Mouse (Mus musculus): ENCODE results near the gene Ccdc85a. TPM values are rescaled to one million over a fixed set of nuclear protein-coding genes. Genes with fewer than 3 reads are reported as not detected.

Gene Ccdc85a
- 100 to 1,000 TPM; 143 to 151 TPM for total RNA-seq (2021)

DNA sequence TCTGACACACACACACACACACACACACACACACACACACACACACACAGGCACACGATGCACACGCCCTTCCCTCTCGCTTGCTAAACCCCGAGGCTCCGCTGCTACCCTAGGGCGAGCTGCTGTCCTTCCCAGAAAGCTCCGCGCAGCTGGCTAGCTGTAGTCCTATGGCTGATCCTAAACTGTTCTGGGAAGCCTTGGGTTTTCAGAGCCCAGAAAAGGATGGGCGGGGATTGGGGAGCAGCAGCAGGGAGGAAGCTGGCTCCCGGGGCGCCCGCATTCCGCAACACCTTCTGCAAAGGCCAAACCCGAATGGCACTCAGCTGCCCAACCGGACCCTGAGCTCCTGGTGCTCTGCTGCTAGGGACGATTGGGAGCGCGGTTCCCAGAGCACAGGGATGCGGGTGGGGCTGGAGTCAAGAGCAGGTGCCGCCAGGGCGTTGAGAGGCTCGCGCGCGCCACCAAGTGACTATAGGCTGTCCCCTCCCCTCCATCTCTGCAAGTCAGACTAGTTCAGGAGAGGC lies at the start of gene Ccdc85a:
Gene Ccdc85a (minus strand): TSS at position 414 of the 524 bp plus-strand sequence.
- DNase-seq (ENCODE audit: extremely low spot score in 1 of 2, low spot score in 1 of 2), result peak; percentile 89 to 90

GRCm38 (mm10) chr11:28633571-28634125 lies 49.5 kb upstream of the Ccdc85a start:
- no peak for DNase-seq (ENCODE audit: extremely low spot score in 1 of 2, low spot score in 1 of 2)

DNA sequence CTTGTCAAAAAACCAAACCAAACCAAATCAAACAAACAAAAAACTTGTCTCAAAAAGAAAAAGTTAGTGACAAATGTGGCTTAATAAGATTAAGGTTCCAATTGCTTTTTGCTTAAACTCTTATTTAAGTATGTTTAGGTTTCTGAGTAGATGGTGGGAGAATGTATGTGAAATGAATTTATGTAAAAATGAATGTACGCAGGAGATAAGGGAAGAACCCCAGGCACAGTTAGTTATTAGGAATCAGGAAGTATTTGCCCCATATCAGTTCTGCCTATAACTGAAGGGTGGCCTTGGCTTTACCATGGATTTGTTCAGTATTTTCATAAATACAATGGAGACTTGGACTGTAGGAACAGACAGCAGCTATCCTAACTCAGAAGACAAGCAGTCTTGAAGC lies 49.0 kb upstream of the Ccdc85a start:
- no peak for DNase-seq (ENCODE audit: extremely low spot score in 1 of 2, low spot score in 1 of 2)

GRCm38 (mm10) chr11:28630771-28631170 lies 46.6 kb upstream of the Ccdc85a start:
- DNase-seq (ENCODE audit: extremely low spot score in 1 of 2, low spot score in 1 of 2), result no peak

GRCm38 (mm10) chr11:28610781-28611491 lies 26.8 kb upstream of the Ccdc85a start:
- no peak for DNase-seq (ENCODE audit: extremely low spot score in 1 of 2, low spot score in 1 of 2)

GRCm38 (mm10) chr11:28583138-28583910 lies 800 bp downstream of the Ccdc85a start:
- DNase-seq (ENCODE audit: extremely low spot score in 1 of 2, low spot score in 1 of 2), result no peak

DNA sequence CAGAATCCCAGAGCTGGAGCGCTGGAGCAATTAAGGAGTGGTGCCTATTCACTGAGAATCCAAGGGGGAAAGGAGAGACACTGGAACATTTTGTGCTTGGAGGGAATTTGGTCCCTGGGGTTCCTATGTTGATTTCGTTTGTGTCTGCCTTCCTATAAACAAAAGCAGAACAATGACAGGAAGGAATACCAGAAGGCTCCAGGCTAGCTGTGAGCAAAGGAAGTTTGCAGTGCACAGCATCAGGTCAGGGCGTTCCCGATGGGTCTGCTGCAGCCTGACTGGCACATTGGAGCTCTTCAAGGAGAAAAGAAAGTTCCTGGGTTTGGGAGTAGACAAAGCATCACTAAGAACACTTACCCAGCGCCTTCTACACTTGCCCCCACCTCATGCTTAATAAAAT lies 1.9 kb downstream of the Ccdc85a start:
- DNase-seq (ENCODE audit: extremely low spot score in 1 of 2, low spot score in 1 of 2), result no peak

DNA sequence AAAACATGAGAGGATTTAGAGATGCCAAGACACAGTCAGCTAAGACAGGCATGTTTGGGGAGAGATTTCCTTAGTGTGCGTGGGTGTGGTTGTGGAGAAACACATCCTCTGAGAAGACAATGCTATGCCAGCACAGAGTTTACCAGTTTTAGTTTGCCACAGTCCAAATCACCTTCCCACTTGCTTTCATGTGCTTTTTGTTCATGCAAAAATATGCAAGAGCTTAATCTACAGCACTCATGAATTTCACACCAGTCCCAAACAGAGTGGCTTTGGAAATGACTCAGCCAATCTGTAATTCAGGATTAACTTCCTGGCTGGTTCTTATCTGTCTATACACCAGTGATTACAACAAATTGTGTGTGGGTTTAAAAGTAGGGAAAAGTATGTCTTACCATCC lies 11.7 kb downstream of the Ccdc85a start:
- DNase-seq (ENCODE audit: extremely low spot score in 1 of 2, low spot score in 1 of 2), result no peak

DNA sequence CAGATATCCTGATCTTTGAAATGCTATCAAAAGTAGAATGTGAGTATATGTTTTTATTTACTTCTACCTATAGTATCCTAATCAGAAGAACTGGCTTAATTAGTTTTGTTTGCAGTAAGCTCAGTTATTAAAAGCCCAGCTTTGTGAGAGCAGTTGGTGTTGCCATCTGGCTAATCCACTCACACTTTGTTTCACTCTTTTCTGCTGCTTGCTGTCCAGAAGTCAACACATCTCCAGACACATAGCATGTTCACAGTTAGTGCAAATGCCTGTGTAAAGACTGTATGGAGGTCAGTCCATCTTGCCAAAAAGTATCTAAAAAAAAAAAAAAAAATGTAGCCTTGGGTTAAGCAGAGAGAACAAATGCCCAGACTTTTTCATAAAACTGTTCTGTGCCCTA lies 27.7 kb downstream of the Ccdc85a start:
- DNase-seq (ENCODE audit: extremely low spot score in 1 of 2, low spot score in 1 of 2), result no peak

GRCm38 (mm10) chr11:28543429-28543828 lies 40.7 kb downstream of the Ccdc85a start:
- no peak for DNase-seq (ENCODE audit: extremely low spot score in 1 of 2, low spot score in 1 of 2)

DNA sequence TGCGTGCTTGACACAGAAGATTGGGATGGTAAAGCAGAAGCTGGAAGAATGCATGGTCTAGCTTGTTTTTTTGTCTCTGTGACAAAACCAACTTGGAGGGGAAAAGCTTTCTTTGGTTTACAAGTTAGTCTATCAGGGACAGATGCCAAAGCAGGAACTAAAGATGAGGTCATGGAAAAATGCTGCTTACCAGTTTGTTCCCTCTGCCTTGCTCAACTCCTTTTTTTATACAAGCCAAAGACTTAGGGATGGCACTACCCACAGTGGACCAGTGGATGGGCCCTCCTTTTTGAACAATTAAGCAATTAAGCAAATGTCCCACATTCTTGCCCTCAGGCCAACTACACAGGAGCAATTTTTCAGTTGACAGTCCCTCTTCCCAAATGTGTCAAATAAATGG lies 42.8 kb downstream of the Ccdc85a start:
- DNase-seq (ENCODE audit: extremely low spot score in 1 of 2, low spot score in 1 of 2), result no peak

DNA sequence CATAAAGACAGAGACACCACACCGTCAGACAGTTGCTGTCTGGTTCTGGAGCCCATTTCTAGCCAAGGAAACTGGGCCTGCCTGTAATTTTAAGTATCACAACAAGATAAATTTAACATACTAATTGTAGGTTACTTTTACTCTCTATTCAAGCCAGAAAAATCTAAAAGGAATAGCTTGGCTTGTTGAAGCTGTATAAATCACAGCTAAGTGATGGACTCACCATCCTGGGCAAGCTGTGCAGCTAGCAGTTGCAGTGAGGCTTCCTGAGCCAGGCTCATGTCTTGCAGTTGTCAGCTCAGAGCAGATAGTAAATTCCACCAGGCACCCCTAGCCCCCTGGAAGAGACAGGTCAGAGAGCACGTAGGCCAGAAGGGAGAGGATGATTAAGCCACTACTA lies 50.8 kb downstream of the Ccdc85a start:
- DNase-seq (ENCODE audit: extremely low spot score in 1 of 2, low spot score in 1 of 2), result no peak

GRCm38 (mm10) chr11:28501190-28501589 lies 82.9 kb downstream of the Ccdc85a start:
- DNase-seq (ENCODE audit: extremely low spot score in 1 of 2, low spot score in 1 of 2), result no peak

GRCm38 (mm10) chr11:28497034-28497433 lies 87.1 kb downstream of the Ccdc85a start:
- DNase-seq (ENCODE audit: extremely low spot score in 1 of 2, low spot score in 1 of 2), result no peak

DNA sequence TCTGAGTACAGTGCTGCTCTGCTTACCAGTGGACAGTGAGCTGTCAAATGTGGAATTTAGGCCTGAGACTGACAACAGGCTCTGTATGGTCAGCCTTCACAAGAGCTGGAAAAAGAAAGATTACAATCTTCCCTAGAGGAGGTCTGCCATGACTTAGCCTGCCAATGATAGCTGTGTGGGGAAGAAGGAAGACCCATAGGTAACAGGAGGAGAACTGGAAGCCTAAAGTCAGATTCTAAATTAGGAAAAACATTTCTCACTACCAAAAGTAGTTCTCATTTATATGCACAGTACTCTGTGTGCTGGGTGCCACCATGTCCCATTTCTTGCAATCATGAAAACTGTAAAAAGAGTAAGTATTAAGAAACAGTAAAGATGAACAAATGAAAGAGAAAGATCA lies 90.8 kb downstream of the Ccdc85a start:
- DNase-seq (ENCODE audit: extremely low spot score in 1 of 2, low spot score in 1 of 2), result no peak

DNA sequence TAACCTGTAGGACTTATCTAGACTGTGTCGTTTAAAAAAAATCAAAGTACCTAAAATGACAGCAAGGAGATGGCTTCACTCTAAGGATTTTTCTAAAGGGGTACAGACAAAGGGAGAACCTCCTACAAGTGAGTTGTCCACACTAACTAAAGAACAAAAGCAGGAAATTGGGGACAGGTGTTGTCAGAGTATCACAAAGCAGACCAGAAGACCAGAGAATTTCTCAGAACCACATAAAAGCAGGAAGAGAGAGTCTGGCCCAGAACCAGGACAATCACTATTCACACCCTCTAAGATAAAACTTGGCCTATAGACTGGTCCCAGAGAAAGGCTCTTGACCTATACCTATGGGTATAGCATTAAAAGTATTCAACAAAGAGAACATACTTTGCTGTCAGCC lies 92.8 kb downstream of the Ccdc85a start:
- DNase-seq (ENCODE audit: extremely low spot score in 1 of 2, low spot score in 1 of 2), result no peak

DNA sequence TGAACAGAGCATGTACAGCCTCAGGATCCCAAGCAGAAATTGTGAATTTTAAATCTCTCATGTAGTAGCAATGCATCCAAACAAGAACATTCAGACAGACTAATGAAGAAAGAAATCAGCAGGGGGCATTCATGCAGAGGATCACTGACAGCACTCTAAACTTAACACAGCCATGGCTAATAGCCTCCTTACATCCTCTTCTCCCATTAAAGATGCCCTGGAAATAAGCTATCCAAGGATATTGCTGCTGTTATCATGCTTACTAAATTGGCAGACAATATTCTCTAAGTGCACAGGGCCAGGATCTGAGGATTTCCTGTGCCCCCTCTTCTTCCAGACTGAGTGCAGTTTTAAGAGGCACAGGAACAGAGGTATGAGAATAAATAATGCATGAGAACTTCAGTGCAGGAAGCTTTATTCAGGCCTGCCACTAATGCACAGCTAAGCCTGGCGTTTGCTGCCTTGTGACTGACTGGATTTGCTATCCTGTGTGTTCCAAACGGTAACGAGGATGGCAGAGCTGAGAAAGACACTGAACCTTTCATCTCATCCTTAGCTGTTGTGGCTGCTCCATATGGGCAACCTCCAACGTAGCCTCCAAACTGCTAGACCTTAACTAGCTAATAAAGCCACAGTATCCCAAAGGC lies 99.9 kb downstream of the Ccdc85a start:
- DNase-seq (ENCODE audit: extremely low spot score in 1 of 2, low spot score in 1 of 2), result no peak

GRCm38 (mm10) chr11:28477088-28477487 lies 107.0 kb downstream of the Ccdc85a start:
- no peak for DNase-seq (ENCODE audit: extremely low spot score in 1 of 2, low spot score in 1 of 2)

- DNase-seq (ENCODE audit: extremely low spot score in 1 of 2, low spot score in 1 of 2), result no peak
These were observed 118.4 kb downstream of the Ccdc85a start for GRCm38 (mm10) chr11:28465726-28466125.

DNA sequence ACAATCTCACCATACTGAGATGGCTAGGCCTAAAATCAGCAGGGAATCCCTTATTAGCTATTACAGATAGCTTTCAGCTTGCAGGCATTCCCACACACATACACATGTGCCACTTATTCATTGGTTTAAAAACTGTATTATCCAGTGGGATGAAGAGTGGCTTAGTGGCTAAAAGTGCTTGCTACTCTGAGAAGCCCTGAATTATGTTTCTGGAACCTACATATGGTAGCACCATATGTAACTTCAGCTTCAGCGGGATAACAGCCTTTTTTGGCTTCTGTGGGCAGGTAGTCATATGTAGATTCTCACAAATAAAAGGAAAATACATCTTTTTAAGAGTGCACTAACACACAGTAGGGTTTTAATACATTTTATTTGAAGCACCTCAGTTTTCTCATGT lies 119.2 kb downstream of the Ccdc85a start:
- DNase-seq (ENCODE audit: extremely low spot score in 1 of 2, low spot score in 1 of 2), result no peak

DNA sequence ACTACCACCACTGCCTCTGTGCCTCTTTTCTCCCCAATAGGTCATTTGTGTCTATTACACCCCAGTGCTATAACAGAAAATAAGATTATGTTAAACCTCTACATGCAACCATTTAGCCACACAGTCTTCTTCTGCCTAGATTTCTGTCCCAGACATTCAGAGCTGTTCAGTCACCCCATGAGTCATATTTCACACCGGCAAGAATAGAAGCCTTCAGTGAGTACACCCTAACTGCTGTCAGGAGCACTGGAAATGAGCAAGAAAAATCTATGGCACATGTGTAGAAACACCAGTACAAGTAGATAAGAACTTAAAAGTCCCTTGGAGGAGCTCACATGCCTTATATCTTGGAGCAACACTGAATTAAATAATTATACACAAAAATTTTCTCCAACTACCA lies 125.0 kb downstream of the Ccdc85a start:
- DNase-seq (ENCODE audit: extremely low spot score in 1 of 2, low spot score in 1 of 2), result no peak

Data from layer of hippocampus, postnatal 25 days (tissue).